Mouse (Mus musculus): ENCODE measurements around the gene Lrrc23. TPM values are rescaled to one million over a fixed set of nuclear protein-coding genes. Genes with fewer than 3 reads are reported as not detected.

Gene Lrrc23
- polyA plus RNA-seq, 1 experiment from 2014 or later: not detected

DNA sequence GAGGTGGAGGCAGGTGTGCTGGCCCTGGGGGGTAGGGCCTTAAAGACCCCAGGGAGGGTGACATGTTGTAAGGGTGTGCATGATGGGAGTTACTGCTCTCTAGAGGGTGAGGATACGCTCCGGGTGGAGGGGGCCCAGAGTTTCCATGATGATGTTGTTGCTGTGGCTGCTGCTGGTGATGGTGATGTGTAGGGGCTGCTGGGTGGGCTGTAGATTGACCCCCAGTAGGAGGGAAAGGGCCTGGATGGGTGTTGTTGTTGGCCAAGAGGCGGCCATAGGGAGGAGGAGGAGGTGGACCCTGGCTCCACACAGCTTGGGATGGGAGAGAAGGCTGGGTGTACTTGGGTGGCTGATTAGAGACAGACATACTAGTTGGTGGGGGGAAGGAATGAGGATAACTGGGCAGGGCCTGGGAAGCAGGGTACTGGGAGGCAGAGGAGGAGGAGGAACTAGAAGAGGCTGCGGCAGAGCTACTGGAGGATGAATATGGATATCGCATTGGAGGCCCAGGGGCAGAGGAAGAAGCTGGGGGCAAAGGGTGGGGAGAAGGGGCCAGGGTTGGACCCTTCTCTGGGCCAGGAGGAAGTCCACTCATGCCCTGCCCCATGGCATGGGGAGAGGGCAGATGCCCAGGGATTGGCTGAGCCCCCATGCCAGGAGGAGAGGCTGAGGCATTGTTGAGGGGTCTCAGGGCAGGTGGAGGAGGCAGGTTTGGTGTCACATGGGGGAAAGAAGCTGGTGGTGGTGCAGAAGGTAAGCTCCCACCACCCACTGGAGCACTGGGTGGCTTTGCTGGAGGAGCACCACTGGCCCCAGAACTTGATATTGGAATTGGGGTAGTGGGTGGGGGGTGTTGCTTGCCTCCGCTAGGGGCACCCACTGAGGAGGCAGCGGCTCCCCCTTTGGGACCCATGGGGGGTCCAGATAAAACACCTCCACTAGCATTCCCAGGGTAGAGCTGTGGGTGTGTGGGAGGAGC, 32.6 kb downstream of the Lrrc23 start:
- Histone ChIP-seq H3K9ac (no peak overlapping the region), H3K9me3 (replicated peaks) (no peaks in the 10 kb centered on the region), H3K4me1 (replicated peaks) (peaks cover 22% of the 10 kb centered on the region), H3K27me3 (no peaks in the 10 kb centered on the region; the same call in 1 of the 2 replicates), H3K27ac (replicated peaks) (no peak overlapping the region), H3K36me3 (replicated peaks) (no peaks in the 10 kb centered on the region), H3K4me3 (replicated peaks) (peak overlapping the region; percentile 71; the same call in 1 of the 2 replicates), H3K4me2 (peak overlapping the region; percentile 100)
- 77% methylated on average over 7 of the region's 7 CpGs for WGBS (ENCODE audit: insufficient replicate concordance)
- ATAC-seq (ENCODE audit: insufficient read depth): no peak

DNA sequence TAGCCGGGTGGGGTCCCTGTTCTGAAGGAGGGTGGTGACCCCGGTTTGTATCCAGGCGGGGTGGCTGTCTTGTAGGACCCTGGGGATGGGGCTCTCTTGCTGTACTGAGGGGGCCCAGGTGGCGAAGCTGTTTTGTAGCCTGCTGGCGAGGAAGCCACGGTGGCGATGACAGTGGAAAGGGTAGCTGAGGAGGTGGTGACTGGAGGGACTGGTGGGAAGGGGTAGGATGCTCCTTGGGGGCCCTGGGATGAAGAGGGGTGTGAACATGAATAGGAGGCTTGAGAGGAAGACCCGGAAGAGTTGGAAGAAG, 33.3 kb downstream of the Lrrc23 start:
- Histone ChIP-seq H3K36me3 (replicated peaks) (no peaks in the 10 kb centered on the region), H3K4me2 (peak overlapping the region; percentile 100), H3K4me1 (replicated peaks) (peaks cover 28% of the 10 kb centered on the region), H3K27ac (replicated peaks) (peak overlapping the region; percentile 87), H3K9me3 (replicated peaks) (no peaks in the 10 kb centered on the region), H3K9ac (peak overlapping the region; percentile 92), H3K27me3 (no peaks in the 10 kb centered on the region; the same call in 1 of the 2 replicates), H3K4me3 (replicated peaks) (peak overlapping the region; percentile 71)
- ATAC-seq (ENCODE audit: insufficient read depth): no peak
- 24% methylated on average over 8 of the region's 8 CpGs for WGBS (ENCODE audit: insufficient replicate concordance)

DNA sequence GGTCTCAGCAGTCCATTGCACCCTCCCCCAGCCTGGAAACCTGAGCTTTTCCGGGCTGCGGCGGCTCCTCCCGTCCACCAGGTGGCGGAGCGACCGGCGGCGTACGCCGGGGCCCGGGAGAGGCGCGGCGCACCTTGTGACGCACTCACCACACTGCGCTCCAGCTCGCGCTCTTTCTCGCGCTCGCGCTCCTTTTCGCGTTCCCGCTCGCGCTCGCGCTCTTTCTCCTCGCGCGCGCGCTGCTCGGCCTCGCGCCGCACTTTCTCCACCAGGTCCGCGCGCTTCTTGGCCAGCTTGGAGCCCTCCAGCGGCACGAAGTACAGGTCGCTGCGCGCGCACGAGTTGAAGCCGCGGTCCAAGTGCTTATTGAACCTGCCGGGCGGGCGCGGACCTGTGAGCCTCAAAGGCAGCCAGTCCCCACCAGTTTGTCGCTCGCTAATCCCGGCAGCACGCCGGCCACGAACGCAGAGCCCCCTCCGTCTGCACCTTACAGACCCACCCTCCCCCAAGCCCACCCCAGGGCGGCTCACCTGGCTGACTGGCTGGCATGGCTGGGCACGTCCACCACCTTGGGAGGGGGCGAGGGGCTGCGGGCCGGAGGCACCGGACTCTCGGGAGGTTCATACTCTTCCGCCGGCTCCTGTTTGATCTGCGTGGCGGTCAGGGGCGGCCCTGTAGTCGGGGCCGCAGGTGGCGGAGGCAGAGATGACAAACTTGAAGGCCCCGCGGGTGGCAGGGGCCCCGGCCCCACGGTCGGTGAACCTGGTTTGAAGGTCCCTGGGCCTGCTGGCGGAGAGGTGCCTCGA, 33.8 kb downstream of the Lrrc23 start:
- Histone ChIP-seq H3K36me3 (replicated peaks) (no peaks in the 10 kb centered on the region), H3K4me1 (replicated peaks) (peaks cover 31% of the 10 kb centered on the region), H3K9me3 (replicated peaks) (no peaks in the 10 kb centered on the region), H3K27me3 (no peaks in the 10 kb centered on the region; the same call in 1 of the 2 replicates), H3K4me3 (replicated peaks) (peak overlapping the region; percentile 71), H3K4me2 (peak overlapping the region; percentile 100), H3K9ac (peak overlapping the region; percentile 92), H3K27ac (replicated peaks) (peak overlapping the region; percentile 87)
- ATAC-seq (ENCODE audit: insufficient read depth): peak; percentile 79
- under 1% methylated on average over 85 of the region's 85 CpGs for WGBS (ENCODE audit: insufficient replicate concordance)

DNA sequence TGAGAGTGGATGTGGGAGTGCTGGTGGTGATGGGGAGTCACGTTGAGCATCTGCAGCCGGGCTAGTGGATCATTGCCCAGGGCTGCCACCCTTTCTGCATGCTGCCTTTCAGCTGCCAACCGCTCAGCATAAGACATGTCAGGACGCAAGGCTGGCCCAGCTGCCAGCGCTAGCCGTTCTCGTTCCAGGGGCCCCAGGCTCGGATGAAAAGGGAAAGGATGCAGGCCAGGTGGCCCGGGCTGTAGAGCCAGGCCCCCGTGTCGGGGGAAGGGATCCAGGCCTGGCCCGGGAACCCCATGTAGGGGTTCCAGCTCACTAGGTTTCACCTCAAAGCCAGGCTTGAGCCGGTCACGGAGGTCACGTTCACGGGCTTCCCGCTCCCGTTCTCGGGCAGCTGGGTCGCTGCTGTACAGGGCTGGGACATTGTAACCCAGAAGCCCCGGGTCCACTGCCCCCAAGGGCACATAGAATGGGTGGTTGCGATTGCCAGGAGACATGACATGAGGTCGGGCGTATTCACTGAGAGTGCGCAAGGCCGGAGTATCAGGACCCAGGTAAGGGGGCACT, 34.7 kb downstream of the Lrrc23 start:
- no peak for ATAC-seq (ENCODE audit: insufficient read depth)
- H3K4me2 ChIP-seq: peak overlapping the region; percentile 100
- H3K27me3 ChIP-seq: no peaks in the 10 kb centered on the region
- 65% methylated on average over 26 of the region's 26 CpGs for WGBS (ENCODE audit: insufficient replicate concordance)
- H3K36me3 ChIP-seq (replicated peaks): no peaks in the 10 kb centered on the region
- H3K27ac ChIP-seq (replicated peaks): peak overlapping the region; percentile 54
- no peaks in the 10 kb centered on the region for H3K9me3 ChIP-seq (replicated peaks)
- peak overlapping the region; percentile 92; the same call in 1 of the 2 replicates for H3K9ac ChIP-seq
- H3K4me1 ChIP-seq (replicated peaks): peaks cover 40% of the 10 kb centered on the region
- peak overlapping the region; percentile 71 for H3K4me3 ChIP-seq (replicated peaks)

DNA sequence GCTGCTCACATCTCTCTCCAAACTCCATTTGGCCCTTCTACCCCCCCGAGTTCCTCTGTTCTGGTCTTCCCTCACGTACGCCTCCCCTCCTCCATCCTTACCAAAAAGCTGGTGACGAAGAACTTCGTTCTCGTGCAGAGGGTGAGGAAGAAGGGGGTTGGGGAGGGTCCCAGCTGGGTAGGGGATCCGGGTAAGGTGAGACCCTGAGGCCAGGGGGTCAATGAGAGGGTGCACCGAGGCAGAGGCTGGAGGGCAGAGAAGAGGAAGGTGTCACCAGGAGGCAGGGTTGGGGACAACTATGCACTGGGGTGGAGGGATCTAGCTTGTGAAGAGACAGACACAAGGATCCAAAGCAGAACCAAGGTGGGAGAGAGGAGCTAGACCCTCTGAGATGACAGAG, 35.9 kb downstream of the Lrrc23 start:
- Histone ChIP-seq H3K36me3 (replicated peaks) (no peaks in the 10 kb centered on the region), H3K4me1 (replicated peaks) (peaks cover 52% of the 10 kb centered on the region), H3K9ac (no peak overlapping the region), H3K9me3 (replicated peaks) (no peaks in the 10 kb centered on the region), H3K27me3 (no peaks in the 10 kb centered on the region), H3K27ac (replicated peaks) (no peak overlapping the region), H3K4me3 (replicated peaks) (no peak overlapping the region), H3K4me2 (no peak overlapping the region)
- 78% methylated on average over 8 of the region's 8 CpGs for WGBS (ENCODE audit: insufficient replicate concordance)
- no peak for ATAC-seq (ENCODE audit: insufficient read depth)

DNA sequence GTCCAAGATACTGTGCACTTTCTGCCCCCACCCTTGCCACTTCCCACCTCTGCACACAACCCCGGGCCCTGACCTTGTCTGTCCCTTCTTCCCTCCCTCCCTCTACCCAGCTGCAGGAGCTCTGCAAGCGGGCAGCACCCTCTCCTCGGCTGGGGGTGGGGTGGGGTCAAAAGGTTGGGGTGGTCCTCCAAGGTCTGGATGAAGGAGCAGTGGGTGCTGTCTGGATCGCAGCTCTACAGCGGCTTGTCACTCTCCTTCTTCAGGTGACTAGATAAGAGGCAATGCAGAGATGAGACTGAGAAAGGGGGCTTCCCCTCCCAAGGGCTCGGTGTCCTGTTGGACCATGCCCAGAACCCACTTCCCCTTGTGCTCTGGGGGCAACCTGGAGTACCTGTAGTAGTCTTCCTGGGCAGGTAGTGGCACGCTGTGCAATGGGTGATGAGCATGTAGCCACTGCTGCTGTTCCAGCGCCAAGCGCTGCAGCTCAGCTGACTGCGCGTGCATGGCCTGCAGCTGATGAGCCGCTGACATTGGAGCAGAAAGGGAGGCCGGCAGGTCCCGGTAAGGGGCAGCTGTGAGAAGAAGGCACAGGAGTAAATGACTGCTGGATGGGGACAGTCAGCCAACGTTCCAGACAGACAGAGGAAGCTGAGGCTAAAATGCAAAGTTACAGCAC, 36.5 kb downstream of the Lrrc23 start:
- Histone ChIP-seq H3K4me2 (no peak overlapping the region), H3K27ac (replicated peaks) (no peak overlapping the region), H3K27me3 (no peaks in the 10 kb centered on the region), H3K4me1 (replicated peaks) (peaks cover 58% of the 10 kb centered on the region), H3K9ac (no peak overlapping the region), H3K4me3 (replicated peaks) (no peak overlapping the region), H3K9me3 (replicated peaks) (no peaks in the 10 kb centered on the region), H3K36me3 (replicated peaks) (no peaks in the 10 kb centered on the region)
- 80% methylated on average over 15 of the region's 15 CpGs for WGBS (ENCODE audit: insufficient replicate concordance)
- ATAC-seq (ENCODE audit: insufficient read depth): no peak

DNA sequence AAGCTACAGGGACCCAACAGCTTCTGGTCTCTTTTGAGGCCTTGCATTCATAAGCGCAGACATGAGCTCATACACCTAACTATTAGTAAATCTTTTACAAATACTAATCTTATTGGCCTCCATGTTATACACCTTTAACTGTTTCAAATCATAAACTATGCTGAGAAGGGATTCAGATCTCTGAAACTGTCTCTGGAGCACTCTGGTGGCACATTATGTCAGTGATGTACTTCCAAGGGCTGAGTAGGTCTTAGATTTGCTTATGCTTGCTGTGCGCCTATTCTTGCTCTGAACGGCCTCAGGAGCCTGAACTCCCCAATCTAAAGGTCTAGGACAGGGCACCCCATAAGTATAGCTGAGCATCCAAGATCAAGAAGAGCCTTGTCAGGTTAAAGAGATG, 37.7 kb downstream of the Lrrc23 start:
- H3K27me3 ChIP-seq: no peaks in the 10 kb centered on the region
- peaks cover 63% of the 10 kb centered on the region for H3K4me1 ChIP-seq (replicated peaks)
- H3K36me3 ChIP-seq (replicated peaks): no peaks in the 10 kb centered on the region
- H3K4me2 ChIP-seq: peak overlapping the region; percentile 98
- H3K4me3 ChIP-seq (replicated peaks): peak overlapping the region; percentile 65
- peak overlapping the region; percentile 79 for H3K9ac ChIP-seq
- WGBS (ENCODE audit: insufficient replicate concordance): 83% methylated on average over 3 of the region's 3 CpGs
- H3K9me3 ChIP-seq (replicated peaks): no peaks in the 10 kb centered on the region
- H3K27ac ChIP-seq (replicated peaks): peak overlapping the region; percentile 97
- no peak for ATAC-seq (ENCODE audit: insufficient read depth)

DNA sequence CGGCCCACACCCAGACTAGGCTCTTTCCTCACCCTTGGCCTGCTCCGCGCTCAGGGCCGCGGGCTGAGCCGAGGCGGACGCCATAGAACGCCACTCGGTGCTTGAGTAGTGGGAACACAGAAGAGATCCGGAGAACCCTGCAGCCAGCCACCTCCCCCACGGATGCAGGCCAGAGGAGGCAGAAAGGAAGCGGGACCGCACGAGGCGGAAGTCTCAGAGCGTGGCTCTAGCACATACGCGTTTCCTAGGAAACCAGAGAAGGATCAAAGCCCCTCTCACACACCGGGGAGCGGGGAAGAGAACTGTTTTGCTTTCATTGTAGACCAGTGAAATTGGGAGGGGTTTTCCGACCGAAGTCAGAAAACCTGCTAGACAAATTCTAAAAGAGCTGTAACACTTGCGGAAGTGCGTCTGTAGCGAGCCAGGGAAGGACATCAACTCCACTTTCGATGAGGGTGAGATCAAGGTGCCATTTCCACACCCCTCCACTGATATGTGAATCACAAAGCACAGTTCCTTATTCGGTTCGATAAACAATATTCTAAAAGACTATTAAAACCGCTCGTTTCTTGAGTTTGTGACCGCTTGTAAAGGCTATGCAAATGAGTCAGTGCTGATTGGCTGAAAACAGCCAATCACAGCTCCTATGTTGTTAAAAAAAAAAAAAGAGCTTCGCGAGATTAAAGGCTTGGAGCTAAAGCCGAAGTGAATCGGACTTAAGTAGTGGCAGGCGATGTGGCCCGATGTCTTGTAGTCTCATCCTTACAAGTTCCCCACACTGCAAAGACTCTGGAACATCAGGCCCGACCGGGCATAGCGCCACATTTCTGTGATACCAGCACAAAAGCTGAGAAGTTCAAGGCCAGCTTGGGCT, 38.4 kb downstream of the Lrrc23 start, which contains the start of gene Grcc10:
TSS of gene Grcc10 (minus strand) at position 487 of the 874 bp plus-strand sequence.
- Histone ChIP-seq H3K4me3 (replicated peaks) (peak within 1 kb of the TSS; percentile 65), H3K4me1 (replicated peaks) (peaks cover 56% of the 10 kb centered on the region), H3K4me2 (peak within 1 kb of the TSS; percentile 98), H3K9me3 (replicated peaks) (no peaks in the 10 kb centered on the region), H3K27ac (replicated peaks) (peak within 1 kb of the TSS; percentile 97), H3K9ac (peak within 1 kb of the TSS; percentile 79), H3K27me3 (no peaks in the 10 kb centered on the region), H3K36me3 (replicated peaks) (no peaks in the 10 kb centered on the region)
- under 1% methylated on average over 41 of the region's 41 CpGs for WGBS (ENCODE audit: insufficient replicate concordance)
- ATAC-seq (ENCODE audit: insufficient read depth): peak; percentile 73

DNA sequence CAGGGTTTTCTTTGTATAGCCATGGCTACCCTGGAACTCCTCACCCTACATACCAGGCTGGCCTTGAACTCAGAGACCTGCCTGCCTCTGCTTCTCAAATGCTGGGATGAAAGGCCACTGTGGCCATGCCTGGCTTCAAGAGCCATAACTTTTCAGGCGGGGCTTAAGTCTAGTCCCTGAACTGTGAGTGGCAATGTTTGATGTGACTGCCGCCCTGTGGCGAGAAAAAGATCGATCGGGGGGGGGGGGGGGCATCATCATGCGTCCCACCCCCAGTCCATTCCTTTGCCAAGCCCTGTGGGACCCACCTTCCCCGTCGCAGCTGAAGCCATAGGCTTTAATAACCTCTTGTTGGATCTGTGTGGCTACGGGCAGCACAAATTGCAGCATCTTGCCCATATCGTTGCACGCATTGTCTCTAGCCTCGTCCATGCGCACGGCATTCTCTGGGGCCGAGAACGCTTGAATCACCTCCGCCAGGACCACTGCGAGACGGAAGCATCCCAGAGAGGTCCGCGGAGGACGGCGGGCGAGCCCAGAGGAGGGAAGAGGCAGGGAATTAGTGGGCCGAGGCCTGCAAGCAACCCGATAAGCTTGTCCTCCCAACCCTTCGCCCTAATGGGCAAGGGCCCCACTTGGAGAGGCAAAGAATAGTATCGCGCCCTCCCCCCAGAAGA, 39.2 kb downstream of the Lrrc23 start:
- Histone ChIP-seq H3K4me2 (peak overlapping the region; percentile 98), H3K4me3 (replicated peaks) (peak overlapping the region; percentile 65), H3K9me3 (replicated peaks) (no peaks in the 10 kb centered on the region), H3K27ac (replicated peaks) (peak overlapping the region; percentile 97), H3K4me1 (replicated peaks) (peaks cover 50% of the 10 kb centered on the region), H3K27me3 (no peaks in the 10 kb centered on the region), H3K9ac (peak overlapping the region; percentile 79), H3K36me3 (replicated peaks) (no peaks in the 10 kb centered on the region)
- under 1% methylated on average over 29 of the region's 29 CpGs for WGBS (ENCODE audit: insufficient replicate concordance)
- no peak; the same call in 1 of the 2 replicates for ATAC-seq (ENCODE audit: insufficient read depth)
